Mouse (Mus musculus): ENCODE measurements around the gene Klhl22.

DNA sequence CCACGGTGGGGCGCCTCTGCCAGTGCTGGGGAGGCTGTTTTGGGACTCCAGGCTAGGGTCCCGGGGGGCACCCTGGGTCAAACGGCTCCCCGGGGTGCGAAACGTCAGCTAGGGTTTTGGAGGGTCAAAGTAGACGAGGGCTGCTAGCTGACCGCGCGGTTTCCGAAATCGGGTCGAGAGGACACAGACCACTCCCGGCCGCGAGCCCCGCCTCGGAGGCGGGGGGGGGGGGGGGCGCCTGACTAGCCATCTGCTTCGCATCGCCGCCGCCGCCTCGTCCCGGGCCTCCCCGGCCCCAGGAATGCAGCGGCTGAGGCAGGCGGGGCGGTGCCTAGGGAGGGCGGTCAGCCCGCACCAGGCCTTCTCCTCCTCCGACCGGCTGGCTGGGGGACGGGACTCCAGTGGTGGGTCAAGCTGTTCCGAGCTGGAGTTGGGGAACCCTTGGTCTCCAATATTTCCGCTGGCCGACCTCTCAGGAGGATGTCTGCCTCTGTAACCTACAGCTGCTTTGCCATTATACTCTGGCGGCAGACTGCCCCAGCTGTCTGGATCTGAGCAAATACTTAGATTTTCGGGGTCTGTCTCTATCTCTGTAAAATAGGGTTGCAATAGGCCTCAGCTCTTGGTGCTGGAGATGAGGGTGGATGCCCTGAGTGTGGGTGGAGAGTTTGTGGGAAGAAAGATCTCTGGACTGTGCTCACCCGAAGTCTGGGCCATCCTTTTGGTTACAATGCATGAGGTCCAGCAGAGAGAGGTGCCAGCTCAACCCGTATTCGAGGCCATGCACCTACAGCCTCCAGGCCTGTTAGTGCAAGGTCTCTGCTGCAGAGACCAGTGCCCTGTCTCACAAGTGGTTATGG lies 39.1 kb downstream of the Klhl22 start:
- no peak for TF ChIP-seq POLR2A (IDR thresholded peaks at IDR 0.05; ENCODE audit: low read depth, low read length)
- no peak for TF ChIP-seq CTCF (IDR thresholded peaks at IDR 0.05; ENCODE audit: extremely low read depth, insufficient read depth, insufficient read length, insufficient replicate concordance)

Data from spleen, adult 2 months (tissue).